Mouse (Mus musculus): Measurements from ENCODE around the gene Fam166a.

The Fam166a gene

GRCm38 (mm10) chr2:25185625-25186574 is 32.6 kb upstream of the Fam166a start:
- peak in 1 of 2 experiments; percentile 52 for DNase-seq (ENCODE audit: low spot score in 2 of 2)

GRCm38 (mm10) chr2:25186575-25186930 is 32.0 kb upstream of the Fam166a start:
- DNase-seq (ENCODE audit: low spot score in 2 of 2), result no peak

- DNase-seq (ENCODE audit: low spot score in 2 of 2), result no peak
These were observed 30.7 kb upstream of the Fam166a start for GRCm38 (mm10) chr2:25187841-25188240.

DNA sequence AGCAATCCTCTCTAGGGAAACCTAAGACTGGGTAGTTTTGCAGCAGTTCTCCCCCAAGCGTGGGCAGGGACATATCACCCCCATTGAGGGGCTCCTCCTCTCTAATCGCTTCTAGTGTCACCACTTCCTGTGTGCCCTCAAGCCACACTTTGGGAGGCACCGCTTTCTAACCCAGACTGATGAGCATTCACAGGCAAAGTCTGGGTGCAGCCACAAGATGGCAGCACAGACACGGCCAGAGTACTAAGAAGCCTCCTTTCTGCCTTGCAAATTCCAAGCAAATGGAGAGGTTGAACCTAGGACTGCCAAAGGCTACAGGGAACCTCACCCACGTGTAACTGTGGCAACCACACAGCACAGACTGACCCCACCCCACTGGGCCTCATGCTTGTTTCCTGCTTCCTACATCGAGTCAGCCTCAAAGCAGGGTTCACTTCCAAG is 25.2 kb upstream of the Fam166a start:
- peak; percentile 74 to 77 for DNase-seq (ENCODE audit: low spot score in 2 of 2)

GRCm38 (mm10) chr2:25194006-25194405 is 24.5 kb upstream of the Fam166a start:
- no peak for DNase-seq (ENCODE audit: low spot score in 2 of 2)

- DNase-seq (ENCODE audit: low spot score in 2 of 2), result no peak
These were observed 23.9 kb upstream of the Fam166a start for GRCm38 (mm10) chr2:25194486-25195171.

DNA sequence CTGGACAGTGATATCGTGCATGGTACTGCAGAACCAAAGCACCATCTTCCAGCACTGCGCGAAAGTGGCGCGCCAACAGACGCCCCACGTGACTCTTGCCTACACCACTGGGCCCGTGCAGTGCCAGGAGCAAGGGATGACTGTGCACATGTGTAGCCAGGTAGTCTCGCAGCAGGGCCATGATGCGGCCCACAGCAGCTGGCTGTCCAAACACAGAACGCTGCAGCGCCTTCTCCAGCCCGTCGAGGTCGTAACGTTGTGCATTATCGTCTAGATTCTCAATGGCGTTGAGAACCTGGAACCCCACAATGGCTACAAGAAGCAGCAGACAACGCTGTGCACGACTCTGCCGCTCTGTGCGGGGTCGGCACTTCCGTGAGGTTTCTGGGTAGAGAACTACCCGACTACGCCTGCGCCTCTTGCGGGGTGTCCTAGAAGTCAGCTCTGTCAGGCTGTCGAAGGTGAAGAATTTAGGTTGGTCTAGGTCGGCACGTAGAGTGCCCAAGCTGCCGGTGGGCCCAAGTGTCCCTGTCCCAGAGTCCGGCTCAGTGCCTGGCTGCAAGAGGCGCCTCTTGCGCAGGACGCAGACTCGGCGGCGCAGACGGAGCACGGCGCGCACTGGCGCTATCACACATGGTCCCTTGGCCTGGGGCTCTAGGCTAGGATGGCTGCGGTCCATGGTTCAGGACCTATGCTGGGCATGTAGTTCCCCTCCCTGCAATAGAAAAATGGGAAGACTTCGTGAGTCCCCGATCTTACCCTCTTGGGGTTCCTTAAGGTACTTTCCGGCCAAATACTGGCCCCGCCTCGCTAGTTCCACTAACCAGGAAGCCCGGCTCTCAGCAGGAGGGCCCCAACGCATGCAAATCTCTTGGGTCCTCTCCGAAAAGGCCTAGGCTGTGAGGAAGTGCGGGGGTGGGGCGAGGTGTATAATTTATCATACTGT is 23.1 kb upstream of the Fam166a start:
- DNase-seq (ENCODE audit: low spot score in 2 of 2), result no peak

GRCm38 (mm10) chr2:25196172-25196954 is 22.2 kb upstream of the Fam166a start, which contains the start of gene Tor4a:
TSS of gene Tor4a (minus strand) at chr2:25196886.
- no peak for DNase-seq (ENCODE audit: low spot score in 2 of 2)

GRCm38 (mm10) chr2:25197191-25197590 is 21.4 kb upstream of the Fam166a start:
- DNase-seq (ENCODE audit: low spot score in 2 of 2), result no peak

DNA sequence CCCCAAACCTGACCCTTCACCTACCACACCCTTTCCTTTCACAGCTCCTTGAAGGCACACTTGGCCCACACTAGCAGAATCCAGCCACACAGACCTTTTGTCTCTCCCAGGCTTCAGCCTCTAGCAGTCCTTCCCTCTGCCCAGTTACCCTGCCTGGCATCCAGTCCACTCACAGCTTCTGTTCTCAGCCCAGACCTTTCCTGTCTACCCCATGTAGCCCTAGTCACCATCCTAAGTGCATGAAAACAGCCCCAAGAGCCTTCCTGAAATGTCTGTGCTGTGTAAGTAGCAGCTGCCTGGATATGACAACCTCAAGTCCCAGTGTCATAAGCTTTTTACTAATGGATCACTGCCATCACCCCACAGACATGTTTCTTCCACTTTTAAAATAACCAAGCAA is 20.6 kb upstream of the Fam166a start:
- DNase-seq (ENCODE audit: low spot score in 2 of 2), result no peak

DNA sequence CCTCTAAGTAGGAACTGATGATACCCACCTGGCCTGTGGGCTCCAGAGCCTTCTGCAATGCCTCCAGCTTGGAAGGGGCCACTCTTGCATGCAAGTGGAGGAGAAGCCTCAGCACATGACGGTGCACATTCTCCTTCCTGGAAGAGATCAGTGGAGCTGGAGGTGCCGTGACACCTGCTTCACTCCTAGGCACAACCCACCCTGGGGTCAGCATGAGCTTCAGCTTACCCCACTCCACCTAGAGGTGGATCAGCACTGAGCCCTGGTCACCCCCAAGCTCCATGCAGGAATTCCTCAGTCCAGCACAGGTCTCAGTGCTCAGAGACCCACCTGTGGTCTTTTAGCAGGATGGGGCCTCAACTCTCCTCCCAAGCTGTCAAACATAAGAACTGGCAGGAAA is 17.9 kb upstream of the Fam166a start:
- no peak for DNase-seq (ENCODE audit: low spot score in 2 of 2)

DNA sequence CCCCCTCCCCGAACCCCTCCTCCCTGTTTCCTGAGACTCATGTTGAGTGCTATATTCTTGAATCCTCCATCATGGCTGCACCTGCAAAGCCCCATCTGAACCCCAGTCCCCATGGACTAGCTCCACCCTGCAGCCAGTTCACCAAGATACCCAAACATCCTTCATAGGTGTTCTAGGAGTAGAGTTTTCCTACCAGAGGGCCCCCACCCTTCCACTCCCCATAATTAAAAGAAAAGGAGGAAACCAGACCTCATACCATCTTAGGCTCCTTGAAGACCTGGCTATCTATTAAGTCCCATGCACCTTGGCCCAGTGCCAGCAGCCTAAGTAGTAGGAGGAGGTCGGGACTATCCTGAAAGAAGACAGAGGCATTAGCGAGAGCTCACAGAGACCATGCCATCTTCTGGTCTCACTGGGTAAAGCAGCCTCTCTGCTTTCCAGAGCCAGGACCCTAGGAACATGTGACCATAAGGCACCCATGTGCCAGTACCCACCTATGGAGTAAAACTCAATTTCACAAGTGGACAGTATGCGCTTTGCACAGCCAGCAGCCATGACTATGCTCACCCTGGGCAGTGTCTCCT is 14.8 kb upstream of the Fam166a start:
- DNase-seq (ENCODE audit: low spot score in 2 of 2), result no peak

GRCm38 (mm10) chr2:25207593-25207992 is 11.0 kb upstream of the Fam166a start:
- DNase-seq (ENCODE audit: low spot score in 2 of 2), result no peak

DNA sequence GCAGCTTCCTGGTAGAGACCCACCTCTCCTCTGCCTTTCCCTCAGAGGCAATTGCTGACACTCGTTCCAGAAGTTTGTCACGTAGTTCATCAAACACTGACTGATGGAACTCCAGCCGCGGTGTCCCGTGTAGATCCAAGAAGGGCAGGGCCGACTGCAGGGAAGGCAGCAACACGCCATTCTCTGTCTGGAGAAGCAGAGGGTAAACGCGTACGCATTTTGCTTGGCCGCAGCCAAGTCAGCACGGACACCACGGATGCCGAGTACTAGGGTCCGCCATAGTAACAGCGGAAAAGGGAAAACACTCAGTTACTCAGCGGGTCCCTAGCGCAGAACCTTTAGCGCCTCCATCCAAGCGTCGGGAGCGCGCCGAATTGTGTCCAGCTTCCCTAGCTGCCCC is 7.9 kb upstream of the Fam166a start:
- no peak for DNase-seq (ENCODE audit: low spot score in 2 of 2)

- DNase-seq (ENCODE audit: low spot score in 2 of 2), result peak; percentile 70 to 78
These were observed 7.3 kb upstream of the Fam166a start, which contains the start of gene Nelfb for GRCm38 (mm10) chr2:25211121-25211670. TSS of gene Nelfb (minus strand) at chr2:25211489.

DNA sequence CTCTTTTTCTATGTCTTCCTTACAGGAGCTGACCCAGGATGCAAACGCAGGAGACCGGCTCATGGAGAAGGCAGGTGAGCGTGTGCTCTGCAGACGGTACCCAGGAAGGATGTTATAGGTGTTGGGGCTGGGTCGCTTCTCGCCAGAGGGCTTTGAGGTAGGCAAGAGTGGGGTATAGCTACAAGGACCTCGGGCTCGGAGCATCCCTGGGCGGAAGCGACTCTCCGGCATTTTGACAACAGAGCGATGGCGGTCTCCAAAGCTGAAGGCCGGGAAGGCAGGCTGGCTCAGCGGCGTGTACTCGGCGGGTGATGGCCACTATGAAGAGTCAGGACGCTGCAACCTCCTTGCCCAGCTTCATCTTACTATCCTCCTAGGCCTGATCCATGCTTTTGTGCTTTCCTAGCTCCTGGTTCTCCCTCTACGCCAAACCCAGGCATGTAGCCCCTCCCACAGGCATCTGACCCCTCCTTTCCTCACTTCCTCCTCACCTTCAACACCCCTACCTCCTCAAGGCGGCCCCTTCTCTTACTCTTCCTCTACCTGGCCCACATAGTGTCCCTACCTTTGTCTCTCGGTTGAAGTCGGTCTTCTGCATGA is 5.2 kb upstream of the Fam166a start:
- no peak for DNase-seq (ENCODE audit: low spot score in 2 of 2)

GRCm38 (mm10) chr2:25214444-25214843 is 4.1 kb upstream of the Fam166a start, which contains the start of gene Stpg3:
TSS of gene Stpg3 (minus strand) at chr2:25214637.
- no peak for DNase-seq (ENCODE audit: low spot score in 2 of 2)

DNA sequence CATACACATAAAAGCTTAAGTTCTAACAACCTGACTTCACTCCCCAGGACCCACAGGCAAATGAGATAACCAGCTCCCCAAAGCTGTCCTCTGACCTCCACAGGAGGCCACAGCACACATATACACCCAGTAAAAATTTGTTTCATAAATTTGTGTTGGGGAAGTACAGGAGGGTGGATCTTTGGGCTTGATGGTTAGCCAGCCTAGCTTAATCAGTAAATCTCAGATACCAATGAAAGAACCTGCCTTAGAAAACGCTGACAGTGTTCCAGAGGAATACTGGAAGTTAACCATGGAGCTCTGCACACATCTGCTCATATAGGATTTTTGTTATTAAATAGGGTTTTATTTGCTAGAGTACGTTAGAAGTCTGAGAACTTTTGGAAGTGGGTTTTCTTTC is 879 bp upstream of the Fam166a start:
- no peak for DNase-seq (ENCODE audit: low spot score in 2 of 2)

- no peak for DNase-seq (ENCODE audit: low spot score in 2 of 2)
These were observed 2.8 kb downstream of the Fam166a start for GRCm38 (mm10) chr2:25221331-25221772.

Data from frontal cortex, postnatal 14 days (tissue).